Mouse (Mus musculus) spleen, adult 2 months (tissue): ENCODE results near the gene Helz2.

ENCODE experiments used
- CTCF ChIP-seq: fragments of 200-500 bp; IDR thresholded peaks from 2 replicates; pipeline ENCODE4 v1.5.1; 2011; ENCODE audit warnings: mild to moderate bottlenecking, inconsistent platforms; ENCODE audit not compliant: insufficient read depth, insufficient read length, insufficient replicate concordance; ENCODE audit errors: extremely low read depth
- POLR2A ChIP-seq: fragments of 200-500 bp; IDR thresholded peaks from 2 replicates; pipeline ENCODE4 v1.6.1; 2011; ENCODE audit warnings: low read depth, low read length, inconsistent platforms

GRCm38 (mm10) chr2:181245031-181245430 lies 3.2 kb upstream of the Helz2 start:
- TF ChIP-seq POLR2A: no peak
- TF ChIP-seq CTCF: no peak
